Mouse (Mus musculus): ENCODE results near the gene Glra1. TPM values are rescaled to one million over a fixed set of nuclear protein-coding genes. Genes with fewer than 3 reads are reported as not detected.

The Glra1 gene
- total and polyA plus RNA-seq, 3 experiments = not detected

GRCm38 (mm10) chr11:55571144-55571543, 36.9 kb downstream of the Glra1 start:
- Histone ChIP-seq H3K36me3 (ENCODE audit: control insufficient read depth, insufficient read depth, low read length) (no peaks in the 10 kb centered on the region), H3K4me1 (ENCODE audit: control insufficient read depth, insufficient read depth, low read length) (no peaks in the 10 kb centered on the region), H3K79me2 (replicated peaks; ENCODE audit: control insufficient read depth, insufficient read depth, low read length) (no peaks in the 10 kb centered on the region), H3K9ac (ENCODE audit: low read depth, low read length) (no peak overlapping the region), H3K27me3 (ENCODE audit: control insufficient read depth, insufficient read depth, low read length) (no peaks in the 10 kb centered on the region), H3K4me3 (no peak overlapping the region), H3K27ac (no peak overlapping the region)
- 36% methylated on average over 2 of the region's 2 CpGs for WGBS
- no peak for DNase-seq
- peak; percentile 71 for TF ChIP-seq CTCF (IDR thresholded peaks at IDR 0.05)
- TF ChIP-seq POLR2A (IDR thresholded peaks at IDR 0.05; ENCODE audit: insufficient read depth, low read depth, low read length) = no peak
- no peak for TF ChIP-seq EP300 (IDR thresholded peaks at IDR 0.05; ENCODE audit: insufficient read depth, low read depth, low read length)
- intact Hi-C loops (cut with DNase I) = no loop called here

GRCm38 (mm10) chr11:55566309-55567099, 41.5 kb downstream of the Glra1 start:
- no peak overlapping the region for H3K27ac ChIP-seq
- DNase-seq = no peak
- no peak overlapping the region for H3K9ac ChIP-seq (ENCODE audit: low read depth, low read length)
- H3K27me3 ChIP-seq (ENCODE audit: control insufficient read depth, insufficient read depth, low read length) = no peaks in the 10 kb centered on the region
- 57% methylated on average over 9 of the region's 9 CpGs for WGBS
- H3K4me1 ChIP-seq (ENCODE audit: control insufficient read depth, insufficient read depth, low read length) = no peaks in the 10 kb centered on the region
- no peaks in the 10 kb centered on the region for H3K36me3 ChIP-seq (ENCODE audit: control insufficient read depth, insufficient read depth, low read length)
- no peaks in the 10 kb centered on the region for H3K79me2 ChIP-seq (replicated peaks; ENCODE audit: control insufficient read depth, insufficient read depth, low read length)
- intact Hi-C loops (cut with DNase I) = no loop called here
- H3K4me3 ChIP-seq = no peak overlapping the region
- TF ChIP-seq POLR2A (IDR thresholded peaks at IDR 0.05; ENCODE audit: insufficient read depth, low read depth, low read length) (no peak), EP300 (IDR thresholded peaks at IDR 0.05; ENCODE audit: insufficient read depth, low read depth, low read length) (no peak), CTCF (IDR thresholded peaks at IDR 0.05) (no peak)

GRCm38 (mm10) chr11:55545690-55546089, 62.3 kb downstream of the Glra1 start:
- DNase-seq = no peak
- H3K9ac ChIP-seq (ENCODE audit: low read depth, low read length) = no peak overlapping the region
- intact Hi-C loops (cut with DNase I) = no loop called here
- no peaks in the 10 kb centered on the region for H3K36me3 ChIP-seq (ENCODE audit: control insufficient read depth, insufficient read depth, low read length)
- H3K27ac ChIP-seq = no peak overlapping the region
- TF ChIP-seq EP300 (IDR thresholded peaks at IDR 0.05; ENCODE audit: insufficient read depth, low read depth, low read length) (no peak), CTCF (IDR thresholded peaks at IDR 0.05) (no peak), POLR2A (IDR thresholded peaks at IDR 0.05; ENCODE audit: insufficient read depth, low read depth, low read length) (no peak)
- no peaks in the 10 kb centered on the region for H3K4me1 ChIP-seq (ENCODE audit: control insufficient read depth, insufficient read depth, low read length)
- 68% methylated on average over 1 of the region's 1 CpGs for WGBS
- H3K27me3 ChIP-seq (ENCODE audit: control insufficient read depth, insufficient read depth, low read length) = no peaks in the 10 kb centered on the region
- H3K79me2 ChIP-seq (replicated peaks; ENCODE audit: control insufficient read depth, insufficient read depth, low read length) = no peaks in the 10 kb centered on the region
- H3K4me3 ChIP-seq = no peak overlapping the region

- Histone ChIP-seq H3K27ac (no peak overlapping the region), H3K79me2 (replicated peaks; ENCODE audit: control insufficient read depth, insufficient read depth, low read length) (no peaks in the 10 kb centered on the region), H3K9ac (ENCODE audit: low read depth, low read length) (no peak overlapping the region), H3K36me3 (ENCODE audit: control insufficient read depth, insufficient read depth, low read length) (no peaks in the 10 kb centered on the region), H3K4me1 (ENCODE audit: control insufficient read depth, insufficient read depth, low read length) (no peaks in the 10 kb centered on the region), H3K4me3 (no peak overlapping the region), H3K27me3 (ENCODE audit: control insufficient read depth, insufficient read depth, low read length) (no peaks in the 10 kb centered on the region)
- TF ChIP-seq EP300 (IDR thresholded peaks at IDR 0.05; ENCODE audit: insufficient read depth, low read depth, low read length) (no peak), POLR2A (IDR thresholded peaks at IDR 0.05; ENCODE audit: insufficient read depth, low read depth, low read length) (no peak), CTCF (IDR thresholded peaks at IDR 0.05) (no peak)
- DNase-seq = no peak
- intact Hi-C loops (cut with DNase I) = no loop called here
- WGBS = 41% methylated on average over 4 of the region's 4 CpGs
These were observed 65.3 kb downstream of the Glra1 start for GRCm38 (mm10) chr11:55542671-55543070.

- Histone ChIP-seq H3K9ac (ENCODE audit: low read depth, low read length) (no peak overlapping the region), H3K36me3 (ENCODE audit: control insufficient read depth, insufficient read depth, low read length) (no peaks in the 10 kb centered on the region), H3K4me1 (ENCODE audit: control insufficient read depth, insufficient read depth, low read length) (no peaks in the 10 kb centered on the region), H3K4me3 (no peak overlapping the region), H3K27ac (no peak overlapping the region), H3K79me2 (replicated peaks; ENCODE audit: control insufficient read depth, insufficient read depth, low read length) (no peaks in the 10 kb centered on the region), H3K27me3 (ENCODE audit: control insufficient read depth, insufficient read depth, low read length) (no peaks in the 10 kb centered on the region)
- WGBS = 23% methylated on average over 7 of the region's 7 CpGs
- intact Hi-C loops (cut with DNase I) = no loop called here
- no peak for DNase-seq
- TF ChIP-seq EP300 (IDR thresholded peaks at IDR 0.05; ENCODE audit: insufficient read depth, low read depth, low read length) (no peak), CTCF (IDR thresholded peaks at IDR 0.05) (no peak), POLR2A (IDR thresholded peaks at IDR 0.05; ENCODE audit: insufficient read depth, low read depth, low read length) (no peak)
These were observed 65.9 kb downstream of the Glra1 start for GRCm38 (mm10) chr11:55542128-55542527.

- no peaks in the 10 kb centered on the region for H3K79me2 ChIP-seq (replicated peaks; ENCODE audit: control insufficient read depth, insufficient read depth, low read length)
- H3K4me1 ChIP-seq (ENCODE audit: control insufficient read depth, insufficient read depth, low read length) = no peaks in the 10 kb centered on the region
- no peaks in the 10 kb centered on the region for H3K27me3 ChIP-seq (ENCODE audit: control insufficient read depth, insufficient read depth, low read length)
- intact Hi-C loops (cut with DNase I) = no loop called here
- H3K4me3 ChIP-seq = no peak overlapping the region
- H3K36me3 ChIP-seq (ENCODE audit: control insufficient read depth, insufficient read depth, low read length) = no peaks in the 10 kb centered on the region
- TF ChIP-seq CTCF (IDR thresholded peaks at IDR 0.05) (no peak), POLR2A (IDR thresholded peaks at IDR 0.05; ENCODE audit: insufficient read depth, low read depth, low read length) (no peak), EP300 (IDR thresholded peaks at IDR 0.05; ENCODE audit: insufficient read depth, low read depth, low read length) (no peak)
- H3K9ac ChIP-seq (ENCODE audit: low read depth, low read length) = no peak overlapping the region
- DNase-seq = no peak
- WGBS = 21% methylated on average over 2 of the region's 2 CpGs
- no peak overlapping the region for H3K27ac ChIP-seq
These were observed 73.2 kb downstream of the Glra1 start for GRCm38 (mm10) chr11:55534766-55535165.
